Mouse (Mus musculus) gastrocnemius, adult 8-10 months (tissue): ENCODE measurements around the gene Gm10226. TPM values are rescaled to one million over a fixed set of nuclear protein-coding genes. Genes with fewer than 3 reads are reported as not detected.
"Not testable (repeated sequence)": the region's sequence is repeated elsewhere in the genome, so short reads cannot be mapped to it uniquely, and the experiment has no call there.

ENCODE experiments used
- DNase-seq, 2 experiments: peaks; one replicate each; pipeline ENCODE4 v3.0.0; 2022; ENCODE audit warnings: low spot score in 2 of 2
- total RNA-seq, 4 experiments: library from RNA; stranded (reverse); gene quantifications; 2 replicates each; pipeline ENCODE4 v1.2.4; 2022

Gene Gm10226
- total RNA-seq: 1 to 10 TPM in 2 of 4 experiments, not detected in 2; 1.9 to 3.4 TPM

GRCm38 (mm10) chr17:21691560-21691959 is at the start of gene Gm10226:
Gene Gm10226 (plus strand): TSS chr17:21691860.
- no peak for DNase-seq

- no peak for DNase-seq
Observed at GRCm38 (mm10) chr17:21648791-21649190, 42.9 kb upstream of the Gm10226 start.

GRCm38 (mm10) chr17:21649936-21650335 is 41.7 kb upstream of the Gm10226 start:
- no peak for DNase-seq

GRCm38 (mm10) chr17:21650364-21650907 is 41.2 kb upstream of the Gm10226 start, which contains the start of gene Zfp983:
Gene Zfp983 (plus strand): TSS chr17:21650624.
- DNase-seq: peak; percentile 59 to 67

GRCm38 (mm10) chr17:21678826-21679225 is 12.8 kb upstream of the Gm10226 start:
- DNase-seq: not testable (repeated sequence)

- peak; percentile 74 to 81 for DNase-seq
Observed at GRCm38 (mm10) chr17:21679273-21680018, 12.2 kb upstream of the Gm10226 start.

GRCm38 (mm10) chr17:21680019-21680376 is 11.7 kb upstream of the Gm10226 start:
- not testable (repeated sequence) for DNase-seq

GRCm38 (mm10) chr17:21693342-21693741 is 1.7 kb downstream of the Gm10226 start:
- DNase-seq: no peak

GRCm38 (mm10) chr17:21696073-21696472 is 4.4 kb downstream of the Gm10226 start:
- no peak for DNase-seq

GRCm38 (mm10) chr17:21702281-21703240 is 10.9 kb downstream of the Gm10226 start:
- no peak for DNase-seq

GRCm38 (mm10) chr17:21703414-21703813 is 11.8 kb downstream of the Gm10226 start:
- no peak for DNase-seq

- peak; percentile 67 to 76 for DNase-seq
Observed at GRCm38 (mm10) chr17:21707343-21707996, 15.8 kb downstream of the Gm10226 start, which contains the start of gene Zfp760. Gene Zfp760 (plus strand): TSS chr17:21707741.

- no peak for DNase-seq
Observed at GRCm38 (mm10) chr17:21708401-21708800, 16.7 kb downstream of the Gm10226 start.

GRCm38 (mm10) chr17:21730495-21730894 is 38.8 kb downstream of the Gm10226 start, which contains the start of gene Zfp229:
Gene Zfp229 (plus strand): TSS chr17:21730795.
- DNase-seq: not testable (repeated sequence)

GRCm38 (mm10) chr17:21733049-21733448 is 41.4 kb downstream of the Gm10226 start:
- no peak for DNase-seq

- peak; percentile 58 to 62 for DNase-seq
Observed at GRCm38 (mm10) chr17:21733529-21734031, 41.9 kb downstream of the Gm10226 start.

Other genes with a start within 250 kb of the Gm10226 start
- gene Zfp51, start 241.5 kb upstream of the Gm10226 start, total RNA-seq: 10 to 100 TPM; 10.5 to 11.7 (median 10.9) TPM
- gene Zfp53, start 202.9 kb upstream of the Gm10226 start, total RNA-seq: 1 to 10 TPM; 1.3 to 1.8 (median 1.5) TPM
- gene Zfp52, start 156.3 kb upstream of the Gm10226 start, total RNA-seq: 10 to 100 TPM in 1 of 4 experiments, 1 to 10 TPM in 3; 6.9 to 11.4 (median 8.5) TPM
- gene Zfp948, start 124.9 kb upstream of the Gm10226 start, total RNA-seq: 1 to 10 TPM in 3 of 4 experiments, under 1 TPM in 1; 0.97 to 1.9 (median 1.6) TPM
- gene Zfp983, start 41.2 kb upstream of the Gm10226 start, total RNA-seq: 1 to 10 TPM in 3 of 4 experiments, under 1 TPM in 1; 0.88 to 1.5 (median 1.4) TPM
- under 1 TPM; 0.51 to 0.91 (median 0.77) TPM for gene Zfp760, start 15.9 kb downstream of the Gm10226 start, total RNA-seq
- 1 to 10 TPM; 4.3 to 6.4 (median 5.7) TPM for gene Zfp229, start 38.9 kb downstream of the Gm10226 start, total RNA-seq
- gene Zfp820, start 153.9 kb downstream of the Gm10226 start, total RNA-seq: under 1 TPM; 0.32 to 0.43 (median 0.34) TPM
- 1 to 10 TPM in 1 of 4 experiments, under 1 TPM in 3; 0.45 to 1.1 (median 0.78) TPM for gene Zfp995, start 218.1 kb downstream of the Gm10226 start, total RNA-seq